Mouse (Mus musculus) stomach, embryonic 15.5 days (tissue): Measurements from ENCODE around the gene Cmtm1. TPM values are rescaled to one million over a fixed set of nuclear protein-coding genes. Genes with fewer than 3 reads are reported as not detected.

Experiments used
- ATAC-seq: fragments of 200-750 bp; cut with Nextera tagmentation; 2 replicates; pipeline ENCODE4 v1.8.0; 2017; ENCODE audit warnings: low read depth, moderate number of reproducible peaks, moderate TSS enrichment; ENCODE audit not compliant: insufficient read depth, low FRiP score
- H3K27ac ChIP-seq: fragments of 300-500 bp; sonication (generic); 2 replicates; pipeline ENCODE4 v1.5.1; 2015; ENCODE audit warnings: mild to moderate bottlenecking, inconsistent platforms
- H3K27me3 ChIP-seq: fragments of 300-500 bp; sonication (generic); replicated peaks from 2 replicates; pipeline ENCODE4 v1.6.1; 2015; ENCODE audit warnings: inconsistent platforms
- H3K36me3 ChIP-seq: fragments of 300-500 bp; sonication (generic); 2 replicates; pipeline ENCODE4 v1.6.1; 2015; ENCODE audit warnings: inconsistent platforms
- H3K4me1 ChIP-seq: fragments of 300-500 bp; sonication (generic); 2 replicates; pipeline ENCODE4 v1.6.1; 2015; ENCODE audit warnings: inconsistent platforms
- H3K4me2 ChIP-seq: fragments of 300-500 bp; sonication (generic); 2 replicates; pipeline ENCODE4 v1.6.1; 2015; ENCODE audit warnings: mild to moderate bottlenecking, inconsistent platforms
- H3K4me3 ChIP-seq: fragments of 300-500 bp; sonication (generic); replicated peaks from 2 replicates; pipeline ENCODE4 v1.5.1; 2015; ENCODE audit warnings: inconsistent platforms
- H3K9ac ChIP-seq: fragments of 300-500 bp; sonication (generic); 2 replicates; pipeline ENCODE4 v1.6.1; 2015; ENCODE audit warnings: inconsistent platforms
- H3K9me3 ChIP-seq: fragments of 300-500 bp; sonication (generic); 2 replicates; pipeline ENCODE4 v1.6.1; 2016; ENCODE audit warnings: inconsistent platforms
- WGBS: fragments of 180-500 bp; shearing (Covaris S2); methylation state at CpG from one replicate; pipeline ENCODE4 v1.1.7; 2015; 5-methylcytosine and 5-hydroxymethylcytosine counted together
- polyA plus RNA-seq: library from polyadenylated mRNA; unstranded; fragments of >200 nt; fragmentation: Nextera tagmentation; extraction: Ambion mirVana; gene quantifications from 2 replicates; pipeline ENCODE4 v1.2.1, GENCODE M21; 2015

The Cmtm1 gene
- polyA plus RNA-seq, 1 experiment from 2014 or later, result not detected

- ATAC-seq, result peak; percentile 88
- no peaks in the 10 kb centered on the region for H3K36me3 ChIP-seq
- H3K9ac ChIP-seq, result peak within 1 kb of the TSS; percentile 61
- peaks cover 13% of the 10 kb centered on the region for H3K4me1 ChIP-seq
- 4% methylated on average over 41 of the region's 41 CpGs for WGBS
- H3K4me2 ChIP-seq, result peak within 1 kb of the TSS; percentile 76
- no peaks in the 10 kb centered on the region for H3K9me3 ChIP-seq
- peak within 1 kb of the TSS; percentile 77 for H3K4me3 ChIP-seq
- H3K27me3 ChIP-seq, result no peaks in the 10 kb centered on the region
- H3K27ac ChIP-seq, result peak within 1 kb of the TSS; percentile 93
These were observed 59.2 kb downstream of the Cmtm1 start, which contains the start of gene Cklf for GRCm38 (mm10) chr8:104250439-104251367. Gene Cklf (plus strand): TSS chr8:104250861.

- H3K36me3 ChIP-seq, result no peaks in the 10 kb centered on the region
- H3K9ac ChIP-seq, result no peak overlapping the region
- no peaks in the 10 kb centered on the region for H3K9me3 ChIP-seq
- H3K27me3 ChIP-seq, result no peaks in the 10 kb centered on the region
- peaks cover 13% of the 10 kb centered on the region for H3K4me1 ChIP-seq
- H3K4me2 ChIP-seq, result no peak overlapping the region
- 78% methylated on average over 7 of the region's 7 CpGs for WGBS
- no peak for ATAC-seq
- H3K27ac ChIP-seq, result no peak overlapping the region
- no peak overlapping the region for H3K4me3 ChIP-seq
These were observed 60.4 kb downstream of the Cmtm1 start for GRCm38 (mm10) chr8:104249442-104249996.

GRCm38 (mm10) chr8:104248276-104248675 is 61.7 kb downstream of the Cmtm1 start, which contains the start of gene Tk2:
Gene Tk2 (minus strand): TSS chr8:104248558.
- Histone ChIP-seq H3K4me2 (peak within 1 kb of the TSS; percentile 82), H3K27me3 (no peaks in the 10 kb centered on the region), H3K4me3 (peak within 1 kb of the TSS; percentile 86), H3K4me1 (peaks cover 13% of the 10 kb centered on the region), H3K9me3 (no peaks in the 10 kb centered on the region), H3K27ac (peak within 1 kb of the TSS; percentile 62; the same call in 1 of the 2 replicates), H3K36me3 (no peaks in the 10 kb centered on the region), H3K9ac (peak within 1 kb of the TSS; percentile 64)
- ATAC-seq, result peak; percentile 85
- WGBS, result 0% methylated on average over 28 of the region's 28 CpGs

- Histone ChIP-seq H3K4me3 (peak overlapping the region; percentile 86), H3K27me3 (no peaks in the 10 kb centered on the region), H3K4me2 (peak overlapping the region; percentile 82), H3K4me1 (peaks cover 13% of the 10 kb centered on the region), H3K9ac (peak overlapping the region; percentile 64), H3K27ac (peak overlapping the region; percentile 62; the same call in 1 of the 2 replicates), H3K9me3 (no peaks in the 10 kb centered on the region), H3K36me3 (no peaks in the 10 kb centered on the region)
- no peak; the same call in 1 of the 2 replicates for ATAC-seq
- WGBS, result 4% methylated on average over 11 of the region's 11 CpGs
These were observed 62.1 kb downstream of the Cmtm1 start for GRCm38 (mm10) chr8:104247908-104248275.

- H3K9ac ChIP-seq, result 0 out of 2 replicates have a peak overlapping the region, but pooled peaks have one; percentile 64
- H3K4me1 ChIP-seq, result peaks cover 13% of the 10 kb centered on the region
- WGBS, result 62% methylated on average over 22 of the region's 22 CpGs
- peak overlapping the region; percentile 82 for H3K4me2 ChIP-seq
- peak overlapping the region; percentile 86 for H3K4me3 ChIP-seq
- ATAC-seq, result no peak
- no peaks in the 10 kb centered on the region for H3K27me3 ChIP-seq
- peak overlapping the region; percentile 41; the same call in 1 of the 2 replicates for H3K27ac ChIP-seq
- H3K36me3 ChIP-seq, result no peaks in the 10 kb centered on the region
- no peaks in the 10 kb centered on the region for H3K9me3 ChIP-seq
These were observed 62.7 kb downstream of the Cmtm1 start for GRCm38 (mm10) chr8:104247054-104247907.

- H3K27ac ChIP-seq, result no peak overlapping the region
- H3K9me3 ChIP-seq, result no peaks in the 10 kb centered on the region
- H3K36me3 ChIP-seq, result no peaks in the 10 kb centered on the region
- 82% methylated on average over 4 of the region's 4 CpGs for WGBS
- no peak overlapping the region for H3K9ac ChIP-seq
- peaks cover 13% of the 10 kb centered on the region for H3K4me1 ChIP-seq
- no peak overlapping the region for H3K4me3 ChIP-seq
- H3K4me2 ChIP-seq, result no peak overlapping the region
- no peak for ATAC-seq
- H3K27me3 ChIP-seq, result no peaks in the 10 kb centered on the region
These were observed 63.3 kb downstream of the Cmtm1 start for GRCm38 (mm10) chr8:104246621-104247020.

Other genes starting within 250 kb of the Cmtm1 start
- 27.0 and 29.8 TPM in 2 replicates for gene Cdh5, start 208.5 kb downstream of the Cmtm1 start, polyA plus RNA-seq
- 1.1 and 1.2 TPM in 2 replicates for gene Bean1, start 139.7 kb downstream of the Cmtm1 start, polyA plus RNA-seq
- gene Tk2, start 61.6 kb downstream of the Cmtm1 start, polyA plus RNA-seq, result 16.3 and 16.4 TPM in 2 replicates
- gene Cklf, start 59.3 kb downstream of the Cmtm1 start, polyA plus RNA-seq, result 42.5 and 52.6 TPM in 2 replicates
- gene Cmtm2a, start 17.0 kb downstream of the Cmtm1 start, polyA plus RNA-seq, result not detected in 2 replicates
- gene Gm45711, start 64 bp downstream of the Cmtm1 start, polyA plus RNA-seq, result not detected in 2 replicates
- not detected in 2 replicates for gene Gm11020, start 11.4 kb upstream of the Cmtm1 start, polyA plus RNA-seq
- gene Cmtm2b, start 12.1 kb upstream of the Cmtm1 start, polyA plus RNA-seq, result not detected in 2 replicates
- gene Cmtm3, start 29.3 kb upstream of the Cmtm1 start, polyA plus RNA-seq, result 121 and 122 TPM in 2 replicates
- gene Cmtm4, start 85.7 kb upstream of the Cmtm1 start, polyA plus RNA-seq, result 6.2 and 6.4 TPM in 2 replicates
- 54.9 and 58.0 TPM in 2 replicates for gene Dync1li2, start 132.9 kb upstream of the Cmtm1 start, polyA plus RNA-seq
- 0.21 and 0.32 TPM in 2 replicates for gene Terb1, start 199.8 kb upstream of the Cmtm1 start, polyA plus RNA-seq
- gene Nae1, start 224.5 kb upstream of the Cmtm1 start, polyA plus RNA-seq, result 84.4 and 91.2 TPM in 2 replicates
- 1.0 TPM in 2 replicates for gene Car7, start 224.5 kb upstream of the Cmtm1 start, polyA plus RNA-seq